Mouse (Mus musculus): ENCODE data around the gene Qrfpr. TPM values are rescaled to one million over a fixed set of nuclear protein-coding genes. Genes with fewer than 3 reads are reported as not detected.

Gene Qrfpr
- total and polyA plus RNA-seq, 3 experiments: not detected

DNA sequence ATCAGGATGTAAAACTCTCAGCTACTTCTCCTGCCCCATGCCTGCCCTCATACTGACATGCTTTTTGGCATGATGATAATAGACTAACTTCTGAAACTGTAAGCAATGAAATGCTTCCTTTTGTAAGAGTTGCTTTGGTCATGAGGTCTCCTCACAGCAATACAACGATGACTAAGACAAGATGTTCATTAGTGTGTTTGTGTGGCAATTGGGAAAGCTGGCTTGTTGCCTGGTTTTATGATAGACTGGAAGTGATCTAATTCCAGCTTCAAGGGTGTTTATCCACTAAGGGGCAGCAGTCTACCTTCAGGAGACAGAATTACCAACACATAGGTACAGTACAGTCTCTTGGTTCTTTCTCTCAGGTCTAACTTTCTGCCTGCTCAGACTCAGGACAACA lies 5.1 kb upstream of the Qrfpr start:
- H3K4me3 ChIP-seq: no peak overlapping the region
- H3K9ac ChIP-seq (ENCODE audit: low read depth, low read length): no peak overlapping the region
- no peaks in the 10 kb centered on the region for H3K79me2 ChIP-seq (replicated peaks; ENCODE audit: control insufficient read depth, insufficient read depth, low read length)
- no peak overlapping the region for H3K27ac ChIP-seq
- no peak for DNase-seq
- no peaks in the 10 kb centered on the region for H3K4me1 ChIP-seq (ENCODE audit: control insufficient read depth, insufficient read depth, low read length)
- H3K27me3 ChIP-seq (ENCODE audit: control insufficient read depth, insufficient read depth, low read length): no peaks in the 10 kb centered on the region
- intact Hi-C loops (cut with DNase I): loop anchor here (5.0 kb wide), 1 partner anchor 215 kb away; no protein-coding TSS in a partner anchor
- no peak for TF ChIP-seq EP300 (IDR thresholded peaks at IDR 0.05; ENCODE audit: insufficient read depth, low read depth, low read length)
- TF ChIP-seq CTCF (IDR thresholded peaks at IDR 0.05): peak; percentile 32
- WGBS: 48% methylated on average over 1 of the region's 1 CpGs
- no peaks in the 10 kb centered on the region for H3K36me3 ChIP-seq (ENCODE audit: control insufficient read depth, insufficient read depth, low read length)

GRCm38 (mm10) chr3:36223361-36223760 lies 1.2 kb upstream of the Qrfpr start:
- Histone ChIP-seq H3K27ac (no peak overlapping the region), H3K9ac (ENCODE audit: low read depth, low read length) (no peak overlapping the region), H3K36me3 (ENCODE audit: control insufficient read depth, insufficient read depth, low read length) (no peaks in the 10 kb centered on the region), H3K4me1 (ENCODE audit: control insufficient read depth, insufficient read depth, low read length) (no peaks in the 10 kb centered on the region), H3K27me3 (ENCODE audit: control insufficient read depth, insufficient read depth, low read length) (no peaks in the 10 kb centered on the region), H3K79me2 (replicated peaks; ENCODE audit: control insufficient read depth, insufficient read depth, low read length) (no peaks in the 10 kb centered on the region), H3K4me3 (no peak overlapping the region)
- intact Hi-C loops (cut with DNase I): no loop called here
- 47% methylated on average over 2 of the region's 2 CpGs for WGBS
- no peak for DNase-seq
- TF ChIP-seq EP300 (IDR thresholded peaks at IDR 0.05; ENCODE audit: insufficient read depth, low read depth, low read length): no peak
- TF ChIP-seq POLR2A (IDR thresholded peaks at IDR 0.05; ENCODE audit: insufficient read depth, low read depth, low read length): no peak
- TF ChIP-seq CTCF (IDR thresholded peaks at IDR 0.05): no peak

DNA sequence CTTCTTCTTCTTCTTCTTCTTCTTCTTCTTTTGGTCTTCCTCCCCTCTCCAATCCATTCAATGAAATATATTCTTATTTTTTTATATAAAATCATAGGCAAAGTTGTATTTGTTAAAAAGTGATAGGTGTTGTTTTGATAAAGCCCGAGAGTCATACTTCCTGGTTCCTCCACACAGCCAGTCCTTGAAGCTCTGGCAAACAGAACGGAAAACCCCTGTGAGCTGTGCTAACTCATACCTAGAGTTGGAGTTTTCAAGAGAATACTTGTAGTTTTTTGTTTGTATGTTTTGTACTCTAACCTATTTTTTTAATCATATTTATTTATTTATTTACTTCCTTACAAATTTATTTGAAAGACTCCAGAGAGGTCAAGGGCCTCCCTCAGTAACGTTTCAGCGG lies 9.4 kb downstream of the Qrfpr start:
- TF ChIP-seq POLR2A (IDR thresholded peaks at IDR 0.05; ENCODE audit: insufficient read depth, low read depth, low read length) (no peak), EP300 (IDR thresholded peaks at IDR 0.05; ENCODE audit: insufficient read depth, low read depth, low read length) (no peak), CTCF (IDR thresholded peaks at IDR 0.05) (no peak)

GRCm38 (mm10) chr3:36210939-36211338 lies 11.2 kb downstream of the Qrfpr start:
- TF ChIP-seq POLR2A (IDR thresholded peaks at IDR 0.05; ENCODE audit: insufficient read depth, low read depth, low read length) (no peak), EP300 (IDR thresholded peaks at IDR 0.05; ENCODE audit: insufficient read depth, low read depth, low read length) (no peak), CTCF (IDR thresholded peaks at IDR 0.05) (no peak)
- H3K36me3 ChIP-seq (ENCODE audit: control insufficient read depth, insufficient read depth, low read length): no peaks in the 10 kb centered on the region
- no peak for DNase-seq
- H3K9ac ChIP-seq (ENCODE audit: low read depth, low read length): no peak overlapping the region
- intact Hi-C loops (cut with DNase I): loop anchor here (1.0 kb wide), 2 partner anchors 231 to 284 kb away; no protein-coding TSS in a partner anchor
- H3K4me3 ChIP-seq: no peak overlapping the region
- H3K4me1 ChIP-seq (ENCODE audit: control insufficient read depth, insufficient read depth, low read length): no peaks in the 10 kb centered on the region
- no peaks in the 10 kb centered on the region for H3K27me3 ChIP-seq (ENCODE audit: control insufficient read depth, insufficient read depth, low read length)
- 15% methylated on average over 2 of the region's 2 CpGs for WGBS
- no peak overlapping the region for H3K27ac ChIP-seq
- H3K79me2 ChIP-seq (replicated peaks; ENCODE audit: control insufficient read depth, insufficient read depth, low read length): no peaks in the 10 kb centered on the region

More for the DNA sequence above, 9.4 kb downstream of the Qrfpr start:
- Histone ChIP-seq H3K4me1 (ENCODE audit: control insufficient read depth, insufficient read depth, low read length) (no peaks in the 10 kb centered on the region), H3K4me3 (no peak overlapping the region), H3K36me3 (ENCODE audit: control insufficient read depth, insufficient read depth, low read length) (no peaks in the 10 kb centered on the region), H3K27me3 (ENCODE audit: control insufficient read depth, insufficient read depth, low read length) (no peaks in the 10 kb centered on the region), H3K27ac (no peak overlapping the region), H3K79me2 (replicated peaks; ENCODE audit: control insufficient read depth, insufficient read depth, low read length) (no peaks in the 10 kb centered on the region), H3K9ac (ENCODE audit: low read depth, low read length) (no peak overlapping the region)
- intact Hi-C loops (cut with DNase I): no loop called here
- no peak for DNase-seq
- WGBS: 60% methylated on average over 4 of the region's 4 CpGs

DNA sequence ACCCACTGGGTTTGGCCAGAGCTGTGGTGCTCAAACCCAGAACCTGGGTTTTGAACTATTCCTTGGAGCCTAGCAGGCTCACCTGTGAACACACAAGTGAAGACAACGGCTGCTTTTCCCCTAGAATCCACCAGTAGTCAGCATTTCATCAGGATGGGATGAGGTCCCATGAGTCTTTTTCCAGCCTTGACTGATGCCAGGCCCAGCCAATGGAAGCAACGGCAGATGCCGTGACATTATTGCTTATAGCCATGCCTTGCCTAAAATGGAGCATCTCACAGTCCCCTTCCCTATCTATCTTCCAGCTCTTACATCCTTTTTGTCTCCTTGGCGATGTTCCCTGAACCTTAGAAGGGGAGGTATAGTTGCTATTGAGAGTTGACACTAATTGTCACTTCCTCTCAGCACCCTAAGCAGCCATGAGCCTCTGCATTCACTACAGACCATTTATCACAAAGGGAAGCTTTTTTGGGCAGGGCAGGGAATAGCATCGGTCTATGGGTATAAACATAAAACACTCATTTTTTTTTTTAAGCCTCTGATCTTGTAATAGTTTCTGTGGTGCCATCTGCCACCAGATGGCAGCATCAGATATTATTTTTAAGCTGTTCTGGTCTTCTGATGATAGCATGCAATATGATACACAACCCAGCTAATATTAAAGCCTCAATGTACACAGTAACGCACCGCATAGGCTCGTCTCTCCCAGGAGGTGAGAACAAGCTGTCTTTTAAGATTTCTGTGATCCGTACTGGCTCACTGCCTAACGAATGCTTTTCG lies 12.1 kb downstream of the Qrfpr start:
- intact Hi-C loops (cut with DNase I): loop anchor here (1.0 kb wide), 2 partner anchors 232 to 285 kb away; no protein-coding TSS in a partner anchor
- Histone ChIP-seq H3K9ac (ENCODE audit: low read depth, low read length) (no peak overlapping the region), H3K4me1 (ENCODE audit: control insufficient read depth, insufficient read depth, low read length) (no peaks in the 10 kb centered on the region), H3K36me3 (ENCODE audit: control insufficient read depth, insufficient read depth, low read length) (no peaks in the 10 kb centered on the region), H3K4me3 (no peak overlapping the region), H3K27me3 (ENCODE audit: control insufficient read depth, insufficient read depth, low read length) (no peaks in the 10 kb centered on the region), H3K27ac (no peak overlapping the region), H3K79me2 (replicated peaks; ENCODE audit: control insufficient read depth, insufficient read depth, low read length) (no peaks in the 10 kb centered on the region)
- TF ChIP-seq CTCF (IDR thresholded peaks at IDR 0.05) (peak; percentile 78), POLR2A (IDR thresholded peaks at IDR 0.05; ENCODE audit: insufficient read depth, low read depth, low read length) (no peak), EP300 (IDR thresholded peaks at IDR 0.05; ENCODE audit: insufficient read depth, low read depth, low read length) (no peak)
- 53% methylated on average over 11 of the region's 11 CpGs for WGBS
- no peak for DNase-seq

DNA sequence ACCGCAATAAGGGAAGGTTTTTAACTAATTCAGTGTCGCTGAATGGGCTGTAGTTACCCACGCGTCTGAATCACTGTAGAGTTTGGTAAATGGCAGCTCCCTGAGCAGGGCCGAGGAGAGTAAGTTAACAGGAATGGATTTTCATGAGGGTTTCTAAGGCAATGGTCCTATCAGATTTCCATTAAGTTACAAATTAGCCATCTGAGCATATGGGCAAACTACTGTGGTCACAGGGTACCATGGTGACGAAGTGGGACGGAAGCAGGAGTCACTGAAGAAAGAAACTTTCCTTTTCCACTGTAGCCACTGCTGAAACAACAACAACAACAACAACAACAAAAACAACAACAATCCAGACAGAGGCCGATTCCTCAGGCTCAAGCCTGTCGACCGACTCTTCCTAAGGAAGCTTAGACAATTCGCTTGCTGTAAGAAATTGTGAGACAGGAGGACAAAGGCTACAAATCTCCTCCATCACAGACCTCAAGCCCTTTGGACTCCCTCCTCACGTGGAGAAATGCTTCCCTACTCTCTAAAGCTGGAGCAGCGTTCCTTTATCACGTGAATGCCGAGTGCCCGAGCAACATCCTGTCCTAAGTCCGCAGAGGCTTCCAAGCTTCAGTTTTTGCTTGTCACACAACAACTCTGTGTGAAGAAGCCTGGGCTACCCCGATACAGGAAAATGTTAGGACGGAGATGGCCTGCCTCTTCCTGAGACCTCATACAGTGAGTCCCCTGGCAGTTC lies 14.4 kb downstream of the Qrfpr start:
- intact Hi-C loops (cut with DNase I): no loop called here
- WGBS: 65% methylated on average over 19 of the region's 19 CpGs
- Histone ChIP-seq H3K4me1 (ENCODE audit: control insufficient read depth, insufficient read depth, low read length) (no peaks in the 10 kb centered on the region), H3K9ac (ENCODE audit: low read depth, low read length) (no peak overlapping the region), H3K4me3 (no peak overlapping the region), H3K36me3 (ENCODE audit: control insufficient read depth, insufficient read depth, low read length) (no peaks in the 10 kb centered on the region), H3K27me3 (ENCODE audit: control insufficient read depth, insufficient read depth, low read length) (no peaks in the 10 kb centered on the region), H3K79me2 (replicated peaks; ENCODE audit: control insufficient read depth, insufficient read depth, low read length) (no peaks in the 10 kb centered on the region), H3K27ac (no peak overlapping the region)
- TF ChIP-seq CTCF (IDR thresholded peaks at IDR 0.05): no peak
- TF ChIP-seq EP300 (IDR thresholded peaks at IDR 0.05; ENCODE audit: insufficient read depth, low read depth, low read length): no peak
- TF ChIP-seq POLR2A (IDR thresholded peaks at IDR 0.05; ENCODE audit: insufficient read depth, low read depth, low read length): no peak
- no peak for DNase-seq

Measured in heart, adult 2 months (tissue).